Mouse (Mus musculus) intestine, postnatal 0 days (tissue): ENCODE measurements around the gene Gm49601. TPM values are rescaled to one million over a fixed set of nuclear protein-coding genes. Genes with fewer than 3 reads are reported as not detected.

ENCODE experiments used
- ATAC-seq: fragments of 200-750 bp; cut with Nextera tagmentation; 2 replicates; pipeline ENCODE4 v1.8.0; 2017; ENCODE audit warnings: mild to moderate bottlenecking, moderate TSS enrichment, moderate library complexity
- H3K27ac ChIP-seq: fragments of 300-500 bp; sonication (generic); 2 replicates; pipeline ENCODE4 v1.5.1; 2014; ENCODE audit warnings: mild to moderate bottlenecking, low read depth, low read length, moderate library complexity
- H3K27me3 ChIP-seq: fragments of 300-500 bp; sonication (generic); replicated peaks from 2 replicates; pipeline ENCODE4 v1.6.1; 2014; ENCODE audit warnings: low read length, mixed read lengths; ENCODE audit not compliant: control insufficient read depth, insufficient read depth
- H3K36me3 ChIP-seq: fragments of 300-500 bp; sonication (generic); 2 replicates; pipeline ENCODE4 v1.6.1; 2014; ENCODE audit warnings: mild to moderate bottlenecking, moderate library complexity; ENCODE audit not compliant: control insufficient read depth, insufficient read depth
- H3K4me1 ChIP-seq: fragments of 300-500 bp; sonication (generic); replicated peaks from 2 replicates; pipeline ENCODE4 v1.6.1; 2014; ENCODE audit warnings: antibody characterized with exemption, low read length, mixed read lengths; ENCODE audit not compliant: control insufficient read depth, insufficient read depth
- H3K4me2 ChIP-seq: fragments of 300-500 bp; sonication (generic); replicated peaks from 2 replicates; pipeline ENCODE4 v1.6.1; 2014; ENCODE audit warnings: low read depth, mild to moderate bottlenecking, moderate library complexity
- H3K4me3 ChIP-seq: fragments of 300-500 bp; sonication (generic); 2 replicates; pipeline ENCODE4 v1.5.1; 2014; ENCODE audit warnings: low read depth, low read length
- H3K9ac ChIP-seq: fragments of 300-500 bp; sonication (generic); 2 replicates; pipeline ENCODE4 v1.6.1; 2014; ENCODE audit warnings: mild to moderate bottlenecking, low read depth, low read length
- H3K9me3 ChIP-seq: fragments of 300-500 bp; sonication (generic); 2 replicates; pipeline ENCODE4 v1.6.1; 2016; ENCODE audit warnings: mixed run types; ENCODE audit not compliant: control insufficient read depth
- CTCF ChIP-seq: sonication (generic); IDR thresholded peaks from 2 replicates; pipeline ENCODE4 v1.5.1; 2016; ENCODE audit warnings: low read depth, mild to moderate bottlenecking, control low read depth, antibody characterized with exemption, moderate library complexity
- WGBS: fragments of 180-500 bp; shearing (Covaris S2); extraction: QIAGEN DNeasy Blood & Tissue Kit; methylation state at CpG from one replicate; pipeline ENCODE4 v1.1.7; 2014; 5-methylcytosine and 5-hydroxymethylcytosine counted together
- polyA plus RNA-seq: library from polyadenylated mRNA; unstranded; fragments of >200 nt; fragmentation: Nextera tagmentation; extraction: Ambion mirVana; gene quantifications from 2 replicates; pipeline ENCODE4 v1.2.1, GENCODE M21; 2015

The Gm49601 gene
- polyA plus RNA-seq, 1 experiment from 2014 or later = 1.4 TPM

DNA sequence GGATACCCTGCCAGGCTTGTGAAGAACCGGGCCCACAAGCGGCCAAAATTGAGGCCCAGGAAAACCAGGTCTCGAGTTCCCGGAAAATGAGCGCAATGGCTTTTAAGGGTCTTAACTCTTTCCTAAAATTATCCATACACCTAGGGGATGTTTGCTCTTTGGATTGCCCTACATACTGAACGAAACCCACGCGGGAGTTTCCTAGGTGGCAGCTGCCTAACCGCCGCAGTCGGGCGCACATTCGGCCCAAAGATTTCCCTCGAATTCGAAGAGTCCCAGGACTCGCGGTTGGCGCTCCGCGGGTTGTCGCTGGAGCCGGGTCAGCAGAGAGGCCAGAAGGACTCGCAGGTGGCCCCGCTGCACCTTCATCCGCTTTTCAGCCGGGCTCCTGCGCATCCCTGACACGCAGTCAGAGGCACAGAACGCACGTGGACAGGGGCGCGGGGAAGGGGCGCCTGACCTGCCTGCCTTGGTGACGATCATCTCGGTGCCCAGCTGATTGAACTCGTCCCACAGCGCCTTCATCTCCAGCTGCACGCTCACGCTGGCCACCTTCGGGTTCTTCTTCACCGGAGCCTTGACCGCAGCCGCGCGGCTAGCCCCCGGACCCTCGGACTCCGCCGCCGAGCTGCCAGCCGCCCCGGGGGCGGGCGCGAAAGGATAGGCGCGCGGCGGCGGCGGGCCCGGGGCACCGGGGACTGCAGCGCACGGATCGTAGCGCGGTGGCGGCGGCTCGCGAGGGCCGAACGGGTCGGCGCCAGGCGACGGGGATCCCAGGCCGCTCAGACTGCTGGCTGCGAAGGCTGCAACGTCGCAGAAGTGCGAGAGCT, 39.9 kb downstream of the Gm49601 start:
- H3K4me2 ChIP-seq = peak overlapping the region; percentile 77
- no peaks in the 10 kb centered on the region for H3K36me3 ChIP-seq
- 6% methylated on average over 76 of the region's 83 CpGs for WGBS
- ATAC-seq = no peak
- H3K4me1 ChIP-seq = peaks cover 6% of the 10 kb centered on the region
- TF ChIP-seq CTCF = no peak
- no peak overlapping the region for H3K27ac ChIP-seq
- H3K4me3 ChIP-seq = peak overlapping the region; percentile 46
- H3K9ac ChIP-seq = peak overlapping the region; percentile 26; the same call in 1 of the 2 replicates
- H3K27me3 ChIP-seq = peaks cover 100% of the 10 kb centered on the region
- no peaks in the 10 kb centered on the region for H3K9me3 ChIP-seq

DNA sequence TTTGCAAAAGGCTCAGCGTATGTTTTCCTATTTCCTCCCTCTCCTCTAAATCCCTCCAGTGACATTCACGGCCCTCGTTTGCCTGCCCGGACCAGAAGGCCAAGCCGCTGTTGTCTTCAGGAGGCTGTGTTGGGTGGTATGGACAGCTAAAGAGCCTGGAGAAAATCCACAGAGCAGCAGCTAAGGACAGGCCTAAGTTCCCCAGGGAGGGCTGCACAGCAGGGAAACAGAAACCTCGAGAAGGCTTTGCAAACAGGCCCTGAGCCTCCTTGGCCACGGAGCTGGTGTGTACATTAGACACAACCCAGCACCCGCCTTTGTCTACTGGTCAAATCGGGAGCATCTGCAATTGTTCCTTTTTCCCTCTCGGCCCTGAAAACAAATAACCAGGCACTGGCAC, 40.6 kb downstream of the Gm49601 start:
- no peak overlapping the region for H3K27ac ChIP-seq
- ATAC-seq = no peak
- H3K9ac ChIP-seq = no peak overlapping the region
- H3K27me3 ChIP-seq = peaks cover 100% of the 10 kb centered on the region
- no peak for TF ChIP-seq CTCF
- H3K4me2 ChIP-seq = peak overlapping the region; percentile 77; the same call in 1 of the 2 replicates
- peaks cover 4% of the 10 kb centered on the region; the same call in 1 of the 2 replicates for H3K4me1 ChIP-seq
- peak overlapping the region; percentile 46 for H3K4me3 ChIP-seq
- WGBS = 36% methylated on average over 10 of the region's 10 CpGs
- no peaks in the 10 kb centered on the region for H3K9me3 ChIP-seq
- H3K36me3 ChIP-seq = no peaks in the 10 kb centered on the region

DNA sequence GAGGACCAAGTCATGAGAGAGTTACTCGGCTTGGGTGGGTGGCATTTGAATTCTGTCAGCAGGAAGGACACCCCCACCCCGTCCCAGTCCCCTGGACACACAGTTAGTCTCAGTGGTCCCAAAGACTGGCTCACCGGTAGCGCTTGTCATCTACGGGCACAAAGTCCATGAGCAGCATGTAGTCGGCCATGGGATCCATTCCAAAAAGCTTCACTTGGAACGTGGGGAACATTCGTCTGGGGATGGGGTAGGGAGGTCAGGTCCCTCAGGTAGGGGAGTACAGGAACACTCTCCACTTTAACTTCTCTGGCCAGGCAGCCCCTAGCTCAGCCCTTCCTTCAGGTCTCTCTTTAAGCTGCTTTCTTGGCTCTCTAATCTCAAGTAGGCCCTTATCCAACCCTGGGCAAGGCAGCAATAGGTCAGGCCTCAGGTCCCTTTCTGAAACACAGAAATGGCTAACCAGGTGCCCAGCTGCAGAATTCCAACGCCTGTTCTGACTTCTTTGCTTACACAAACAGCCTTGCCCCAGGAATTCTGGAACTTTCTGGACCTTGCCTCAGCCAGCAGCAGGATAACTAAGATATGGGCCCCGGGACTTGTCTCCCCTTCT, 41.2 kb downstream of the Gm49601 start:
- no peaks in the 10 kb centered on the region for H3K9me3 ChIP-seq
- H3K36me3 ChIP-seq = no peaks in the 10 kb centered on the region; the same call in 1 of the 2 replicates
- no peak overlapping the region for H3K9ac ChIP-seq
- H3K4me2 ChIP-seq = 0 out of 2 replicates have a peak overlapping the region, but pooled peaks have one; percentile 13
- no peak for ATAC-seq
- no peak for TF ChIP-seq CTCF
- no peak overlapping the region for H3K27ac ChIP-seq
- H3K27me3 ChIP-seq = peaks cover 100% of the 10 kb centered on the region
- peaks cover 4% of the 10 kb centered on the region; the same call in 1 of the 2 replicates for H3K4me1 ChIP-seq
- peak overlapping the region; percentile 46; the same call in 1 of the 2 replicates for H3K4me3 ChIP-seq
- 73% methylated on average over 10 of the region's 10 CpGs for WGBS

DNA sequence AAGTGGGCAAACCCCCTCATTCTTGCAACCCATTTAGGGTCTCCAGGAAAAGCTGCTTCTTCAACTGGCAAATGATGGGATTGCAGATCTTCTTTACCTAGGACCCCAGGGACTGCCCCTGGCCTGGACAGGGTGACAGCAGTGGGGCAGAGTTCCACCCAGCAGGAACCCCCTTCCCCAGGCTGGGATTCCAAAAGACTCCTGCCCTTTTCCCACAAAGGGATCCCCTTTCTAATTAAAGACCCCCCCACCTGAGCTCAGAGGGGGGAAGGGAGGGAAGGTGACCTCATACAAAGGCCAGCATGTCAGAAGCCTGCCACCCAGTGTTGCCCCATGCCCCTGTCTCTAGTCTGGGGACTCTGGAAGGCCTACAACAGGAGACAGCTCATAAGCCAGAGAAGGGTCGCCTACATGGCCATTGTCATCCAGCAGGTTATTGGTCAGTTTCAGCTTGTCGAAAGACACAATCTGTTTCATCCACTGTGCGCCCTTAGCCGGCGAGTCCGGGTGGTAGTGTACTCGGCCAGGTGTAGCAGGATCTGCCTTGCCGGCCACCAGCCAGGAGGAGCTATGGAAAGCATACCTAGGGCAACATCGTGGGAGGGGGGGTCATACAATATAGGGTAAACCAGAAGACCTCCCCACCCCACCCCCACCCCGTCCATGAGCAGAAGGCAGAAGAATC, 42.4 kb downstream of the Gm49601 start:
- Histone ChIP-seq H3K36me3 (no peaks in the 10 kb centered on the region; the same call in 1 of the 2 replicates), H3K9ac (no peak overlapping the region), H3K9me3 (no peaks in the 10 kb centered on the region), H3K27ac (no peak overlapping the region), H3K27me3 (peaks cover 94% of the 10 kb centered on the region), H3K4me2 (no peak overlapping the region), H3K4me1 (peaks cover 4% of the 10 kb centered on the region; the same call in 1 of the 2 replicates), H3K4me3 (no peak overlapping the region)
- no peak for TF ChIP-seq CTCF
- ATAC-seq = no peak
- 56% methylated on average over 10 of the region's 10 CpGs for WGBS

DNA sequence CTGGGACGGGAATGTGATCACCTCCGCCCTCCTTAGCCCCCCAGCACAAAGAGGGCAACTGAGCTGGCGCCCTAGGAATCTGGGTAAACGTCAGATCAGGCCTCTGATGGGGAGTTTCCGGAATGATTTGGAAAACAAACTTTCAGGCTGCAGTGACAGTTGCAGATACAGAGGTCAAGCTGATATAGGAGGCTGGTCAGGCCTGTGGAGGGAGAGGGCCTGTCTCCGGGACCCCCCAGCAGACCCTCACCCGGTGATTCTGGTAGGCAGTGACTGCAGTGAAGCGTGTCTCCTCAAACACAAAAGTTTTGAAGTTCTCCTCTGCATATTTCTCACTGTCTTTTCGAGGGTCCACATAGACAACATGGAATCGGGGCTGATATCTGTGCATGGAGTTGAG, 43.1 kb downstream of the Gm49601 start:
- Histone ChIP-seq H3K9me3 (no peaks in the 10 kb centered on the region), H3K4me3 (no peak overlapping the region), H3K27me3 (peaks cover 88% of the 10 kb centered on the region), H3K9ac (no peak overlapping the region), H3K27ac (no peak overlapping the region), H3K4me2 (no peak overlapping the region), H3K4me1 (peaks cover 4% of the 10 kb centered on the region; the same call in 1 of the 2 replicates), H3K36me3 (no peaks in the 10 kb centered on the region; the same call in 1 of the 2 replicates)
- 44% methylated on average over 10 of the region's 10 CpGs for WGBS
- TF ChIP-seq CTCF = no peak
- ATAC-seq = no peak
